Mouse (Mus musculus) lung, adult 2 months (tissue): ENCODE data around the gene Smad9. TPM values are rescaled to one million over a fixed set of nuclear protein-coding genes. Genes with fewer than 3 reads are reported as not detected.
A peak's percentile ranks its signal among the peaks of the same experiment; 100 is the strongest.

ENCODE experiments used
- DNase-seq: peaks from one replicate; pipeline ENCODE4 v3.0.0; 2022
- H3K4me1 ChIP-seq: fragments of 200-500 bp; 2 replicates; pipeline ENCODE4 v1.6.1; 2011; ENCODE audit warnings: low read length; ENCODE audit not compliant: control insufficient read depth, insufficient read depth
- H3K4me3 ChIP-seq: fragments of 200-500 bp; replicated peaks from 2 replicates; pipeline ENCODE3; 2011; ENCODE audit warnings: low read depth, mild to moderate bottlenecking, control low read depth, low read length; ENCODE audit errors: extremely low read depth
- CTCF ChIP-seq: fragments of 200-500 bp; IDR thresholded peaks from 2 replicates; pipeline ENCODE4 v1.5.1; 2011; ENCODE audit warnings: mild to moderate bottlenecking, low read length, control low read depth; ENCODE audit not compliant: insufficient read depth
- POLR2A ChIP-seq: fragments of 200-500 bp; IDR thresholded peaks from 2 replicates; pipeline ENCODE4 v1.6.1; 2011; ENCODE audit warnings: low read depth, mild to moderate bottlenecking, control low read depth, low read length, borderline replicate concordance; ENCODE audit errors: extremely low read depth
- WGBS: fragments of 180-500 bp; shearing (Covaris S2); methylation state at CpG from one replicate; pipeline ENCODE4 v1.1.7; 2018; 5-methylcytosine and 5-hydroxymethylcytosine counted together
- polyA plus RNA-seq: library from polyadenylated mRNA; depleted of rRNA; stranded (reverse); fragments of >200 nt; gene quantifications from 2 replicates; pipeline ENCODE4 v1.2.3, GENCODE M21; 2012

Smad9 gene
- polyA plus RNA-seq, 1 experiment: 5.6 TPM

DNA sequence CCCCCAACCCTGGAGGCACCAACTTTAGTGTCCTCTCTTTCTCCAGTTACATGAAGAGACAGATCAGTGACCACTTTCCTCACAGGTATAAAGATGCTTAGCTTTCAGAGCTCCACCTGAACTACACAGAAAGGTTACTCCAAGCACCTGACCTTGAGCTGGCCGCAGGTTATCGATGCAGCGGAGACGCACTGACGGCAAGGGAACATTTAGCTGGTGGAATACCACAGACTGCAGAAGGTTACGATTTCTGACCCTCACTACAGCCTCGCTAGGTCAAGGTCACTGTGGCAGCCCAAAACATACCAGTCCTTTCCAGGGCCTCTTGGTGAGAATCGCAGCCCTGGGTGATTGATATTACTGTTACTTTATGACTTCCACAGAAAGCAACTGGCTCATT is 48.3 kb downstream of the Smad9 start:
- WGBS: 94% methylated on average over 8 of the region's 8 CpGs
- no peak for DNase-seq
- Histone ChIP-seq H3K4me3 (no peak overlapping the region), H3K4me1 (peaks cover 13% of the 10 kb centered on the region)
- no peak for TF ChIP-seq POLR2A
- no peak for TF ChIP-seq CTCF

DNA sequence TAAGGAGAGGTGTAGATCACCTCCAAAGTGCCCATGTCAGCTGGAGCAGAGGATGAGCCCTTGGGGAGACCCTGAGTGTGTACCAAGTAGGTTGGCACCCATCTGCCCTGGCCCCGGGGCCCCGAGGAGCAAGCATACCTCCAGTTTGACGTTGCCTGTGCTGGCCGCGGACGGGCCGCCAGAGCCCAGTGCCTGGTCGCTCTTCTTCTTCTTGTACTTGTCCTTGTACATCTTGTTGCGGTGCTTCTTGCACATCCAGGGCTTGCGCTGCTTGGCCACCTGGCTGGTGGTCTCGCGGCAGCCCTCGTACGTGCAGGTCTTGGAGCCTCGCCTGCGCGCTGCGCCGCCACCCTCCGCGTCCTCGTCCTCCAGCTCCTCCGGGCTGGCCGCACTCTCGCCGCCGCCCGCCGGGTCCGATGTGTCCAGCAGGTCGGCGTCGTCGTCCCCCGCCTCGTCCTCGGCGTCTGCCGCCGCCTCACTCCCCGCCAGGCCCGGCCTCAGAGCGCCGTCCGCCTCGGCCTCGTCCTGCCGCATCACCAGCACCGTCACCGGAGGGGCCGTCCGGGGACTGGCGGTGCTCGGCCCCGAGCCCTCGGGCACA is 51.8 kb downstream of the Smad9 start:
- Histone ChIP-seq H3K4me3 (peak overlapping the region; percentile 93), H3K4me1 (peaks cover 13% of the 10 kb centered on the region)
- no peak for DNase-seq
- under 1% methylated on average over 46 of the region's 56 CpGs for WGBS
- no peak for TF ChIP-seq POLR2A
- no peak for TF ChIP-seq CTCF

DNA sequence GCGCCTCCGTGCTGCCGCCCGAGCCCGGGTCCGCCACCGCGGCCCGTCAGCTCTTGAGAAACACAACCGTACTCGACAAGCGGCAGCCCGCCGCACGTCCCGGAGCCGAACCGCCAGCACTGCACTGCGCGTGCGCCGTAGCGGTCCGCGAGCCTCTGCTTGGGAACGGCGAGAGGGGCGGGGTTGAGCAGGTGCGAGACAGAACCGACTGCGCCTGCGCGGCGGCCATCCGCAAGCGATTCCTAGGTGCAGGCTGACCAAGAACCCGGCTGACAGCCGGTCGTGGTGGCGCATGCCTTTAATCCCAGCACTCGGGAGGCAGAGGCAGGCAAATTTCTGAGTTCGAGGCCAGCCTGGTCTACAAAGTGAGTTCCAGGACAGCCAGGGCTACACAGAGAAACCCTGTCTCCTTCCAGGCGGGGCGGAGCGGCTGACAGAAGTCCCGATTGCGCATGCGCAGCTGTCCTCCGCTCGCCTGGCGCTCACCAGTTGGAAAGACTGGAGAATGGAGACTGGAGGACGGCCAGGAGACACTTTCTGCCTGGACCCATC is 52.4 kb downstream of the Smad9 start, which contains the start of gene Rfxap:
Gene Rfxap (minus strand): TSS at position 126 of the 552 bp plus-strand sequence.
- peak within 1 kb of the TSS; percentile 93 for H3K4me3 ChIP-seq

DNA sequence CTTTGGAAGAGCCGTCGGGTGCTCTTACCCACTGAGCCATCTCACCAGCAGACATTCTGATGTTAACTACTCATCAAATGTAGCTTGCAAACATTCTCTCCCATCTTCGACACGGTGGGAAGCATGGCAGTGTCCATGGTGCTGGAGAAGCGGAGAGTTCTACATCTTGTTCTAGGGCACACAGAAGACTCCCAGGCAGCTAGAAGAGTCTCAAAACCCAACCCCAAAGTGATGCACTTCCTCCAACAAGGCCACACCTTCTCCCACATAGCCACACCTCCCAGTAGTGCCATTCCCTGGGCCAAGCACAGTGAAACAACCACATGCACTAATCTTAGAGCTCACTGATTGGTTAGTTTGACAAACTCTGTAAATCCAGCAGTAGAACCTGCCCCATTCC is 53.7 kb downstream of the Smad9 start:
- peaks cover 13% of the 10 kb centered on the region for H3K4me1 ChIP-seq
- WGBS: 55% methylated on average over 5 of the region's 5 CpGs
- no peak overlapping the region for H3K4me3 ChIP-seq
- DNase-seq: no peak
- TF ChIP-seq CTCF: no peak

More for the DNA sequence above, 52.4 kb downstream of the Smad9 start, which contains the start of gene Rfxap:
- DNase-seq: peak; percentile 94
- WGBS: under 1% methylated on average over 52 of the region's 52 CpGs
- TF ChIP-seq CTCF: no peak
- TF ChIP-seq POLR2A: peak; percentile 70; the same call in 1 of the 2 replicates
- peaks cover 13% of the 10 kb centered on the region for H3K4me1 ChIP-seq

DNA sequence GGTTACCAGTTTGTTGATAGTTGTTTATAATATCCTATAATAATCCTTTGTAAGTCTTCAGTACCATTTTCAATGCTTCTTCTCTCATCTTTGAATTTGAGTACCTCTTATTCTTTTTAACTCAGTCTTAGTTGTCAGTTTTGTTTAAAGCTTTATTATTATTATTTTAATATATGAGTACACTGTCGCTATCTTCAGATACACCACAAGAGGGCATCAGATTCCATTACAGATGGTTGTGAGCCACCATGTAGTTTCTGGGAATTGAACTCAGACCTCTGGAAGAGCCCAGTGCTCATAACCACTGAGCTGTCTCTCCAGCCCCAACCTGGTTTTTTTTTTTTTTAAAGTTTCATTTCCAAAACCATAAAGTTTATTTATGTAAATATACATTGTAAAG is 56.2 kb downstream of the Smad9 start:
- peaks cover 3% of the 10 kb centered on the region; the same call in 1 of the 2 replicates for H3K4me1 ChIP-seq
- WGBS: 45% methylated on average over 1 of the region's 1 CpGs
- no peak for TF ChIP-seq CTCF
- no peak for TF ChIP-seq POLR2A
- no peak overlapping the region for H3K4me3 ChIP-seq
- DNase-seq: no peak

DNA sequence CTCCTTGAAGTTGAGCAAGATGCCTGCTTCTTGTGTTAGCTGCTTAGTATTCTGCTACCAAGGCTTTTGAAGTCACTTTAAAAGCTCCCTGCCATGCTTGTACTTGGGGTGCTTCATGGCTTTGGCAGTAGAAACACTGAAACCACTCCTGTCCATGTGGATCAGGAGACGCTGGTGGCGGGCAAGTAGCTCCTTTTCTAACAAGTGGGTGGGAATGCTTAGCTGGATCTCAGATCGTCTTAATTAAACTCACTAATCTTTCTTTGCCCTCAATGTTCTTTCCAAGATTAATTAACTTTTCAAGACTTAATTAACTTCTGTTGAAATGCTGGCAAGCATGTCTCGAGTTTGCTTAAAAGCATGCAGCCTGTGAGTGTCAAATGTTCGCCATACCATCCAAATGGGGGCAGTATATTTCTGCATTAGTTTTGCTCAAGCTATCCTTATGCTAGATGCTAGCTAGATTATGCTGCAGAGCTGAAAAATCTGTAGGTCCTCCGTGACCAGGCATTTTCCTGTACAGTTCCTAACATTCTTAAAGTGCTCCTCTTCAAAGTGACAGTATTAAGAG is 58.1 kb downstream of the Smad9 start:
- WGBS: 63% methylated on average over 6 of the region's 6 CpGs
- TF ChIP-seq CTCF: no peak
- TF ChIP-seq POLR2A: no peak
- DNase-seq: no peak
- Histone ChIP-seq H3K4me1 (no peaks in the 10 kb centered on the region), H3K4me3 (no peak overlapping the region)

DNA sequence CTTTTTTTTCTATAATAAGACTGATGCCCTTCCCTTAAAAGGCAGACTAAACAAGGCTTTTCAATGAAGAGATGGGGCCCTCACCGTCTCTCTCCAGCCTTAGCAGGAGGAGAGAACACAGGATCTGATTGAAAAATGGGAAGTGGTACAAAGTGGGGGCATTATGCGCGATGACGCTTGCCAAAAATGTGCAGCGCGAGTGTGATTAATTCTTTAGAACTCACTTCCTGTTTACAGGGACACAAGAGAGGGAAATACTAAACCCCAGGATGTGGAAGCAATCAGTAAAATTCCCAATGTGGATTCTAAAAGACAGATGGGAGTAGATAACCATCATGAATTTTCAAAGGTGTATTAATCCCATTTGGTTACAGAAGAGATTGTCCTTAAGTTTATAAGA is 59.2 kb downstream of the Smad9 start:
- no peak overlapping the region for H3K4me3 ChIP-seq
- 32% methylated on average over 6 of the region's 6 CpGs for WGBS
- no peak for DNase-seq

DNA sequence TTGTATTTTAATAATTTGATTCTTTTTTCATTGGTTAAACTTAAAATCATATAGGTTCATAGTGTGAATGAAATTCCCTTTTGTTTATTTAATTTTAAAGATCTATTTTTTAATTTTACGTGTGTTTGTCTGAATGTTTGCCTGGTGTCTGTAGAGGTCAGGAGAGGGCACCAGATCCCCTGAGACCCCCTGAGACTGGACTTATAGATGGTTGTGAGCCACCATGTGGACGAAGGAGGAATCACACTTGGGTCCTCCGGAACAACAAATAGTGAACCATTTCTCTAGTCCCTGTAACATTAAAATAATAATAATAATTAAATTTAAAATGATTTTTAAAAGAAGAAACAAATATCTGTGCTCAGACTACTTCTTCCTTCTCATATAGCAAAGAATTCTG is 59.9 kb downstream of the Smad9 start:
- H3K4me1 ChIP-seq: no peaks in the 10 kb centered on the region
- TF ChIP-seq CTCF (peak; percentile 78), POLR2A (no peak)
- DNase-seq: no peak
- WGBS: 8% methylated on average over 3 of the region's 3 CpGs
- H3K4me3 ChIP-seq: no peak overlapping the region

More for the DNA sequence above, 59.2 kb downstream of the Smad9 start:
- TF ChIP-seq POLR2A (no peak), CTCF (no peak)
- H3K4me1 ChIP-seq: no peaks in the 10 kb centered on the region

DNA sequence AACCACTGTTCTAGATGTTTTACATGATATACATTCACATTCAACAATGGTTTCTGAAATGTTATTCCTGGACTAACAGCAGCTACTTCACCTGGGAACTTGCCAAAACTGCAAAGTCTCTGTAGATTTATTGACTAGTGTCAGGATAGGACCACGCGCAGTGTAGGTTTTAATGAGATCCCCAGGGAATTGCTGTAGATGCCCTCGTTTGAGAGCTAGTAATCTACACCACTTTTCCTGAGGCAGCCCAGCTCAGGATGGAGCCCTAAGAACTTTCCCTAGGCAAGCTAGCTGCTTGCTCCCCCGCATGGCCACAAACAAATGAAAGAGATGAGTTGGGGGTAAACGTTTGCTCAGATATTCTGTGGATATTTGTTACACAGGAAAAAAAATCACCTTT is 67.1 kb downstream of the Smad9 start:
- H3K4me1 ChIP-seq: no peaks in the 10 kb centered on the region
- 73% methylated on average over 5 of the region's 5 CpGs for WGBS
- TF ChIP-seq CTCF (no peak), POLR2A (no peak)

DNA sequence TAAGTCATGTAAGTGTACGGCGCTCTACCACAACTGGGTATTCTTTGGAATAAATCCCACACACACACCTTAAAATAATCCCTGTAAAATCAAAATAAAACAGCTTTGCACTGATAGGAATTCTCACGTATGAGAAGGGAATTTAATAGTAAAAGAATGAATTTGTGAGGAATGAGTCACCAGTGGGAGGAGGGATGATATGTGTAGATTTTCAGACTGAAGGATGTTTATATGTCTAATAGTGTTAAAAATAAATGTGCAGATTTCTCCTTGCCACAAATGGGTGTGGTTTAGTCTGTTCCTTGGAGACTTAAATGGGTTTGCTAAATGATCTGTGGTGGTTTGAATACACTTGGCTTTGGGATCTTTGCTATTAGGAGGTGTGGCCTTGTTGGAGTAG is 77.1 kb downstream of the Smad9 start:
- no peaks in the 10 kb centered on the region for H3K4me1 ChIP-seq
- no peak for DNase-seq
- H3K4me3 ChIP-seq: no peak overlapping the region
- TF ChIP-seq CTCF: no peak
- no peak for TF ChIP-seq POLR2A
- WGBS: 82% methylated on average over 3 of the region's 3 CpGs

More for the DNA sequence above, 67.1 kb downstream of the Smad9 start:
- no peak for DNase-seq
- no peak overlapping the region for H3K4me3 ChIP-seq
